Mouse (Mus musculus): Measurements from ENCODE around the gene Kremen2. TPM values are rescaled to one million over a fixed set of nuclear protein-coding genes. Genes with fewer than 3 reads are reported as not detected.

Kremen2 gene
- polyA plus RNA-seq, 1 experiment from 2014 or later, result 0.66 TPM

GRCm38 (mm10) chr17:23741359-23742209 lies 4.0 kb downstream of the Kremen2 start:
- peaks cover 55% of the 10 kb centered on the region for H3K4me1 ChIP-seq (replicated peaks)
- no peak overlapping the region for H3K4me2 ChIP-seq (replicated peaks)

DNA sequence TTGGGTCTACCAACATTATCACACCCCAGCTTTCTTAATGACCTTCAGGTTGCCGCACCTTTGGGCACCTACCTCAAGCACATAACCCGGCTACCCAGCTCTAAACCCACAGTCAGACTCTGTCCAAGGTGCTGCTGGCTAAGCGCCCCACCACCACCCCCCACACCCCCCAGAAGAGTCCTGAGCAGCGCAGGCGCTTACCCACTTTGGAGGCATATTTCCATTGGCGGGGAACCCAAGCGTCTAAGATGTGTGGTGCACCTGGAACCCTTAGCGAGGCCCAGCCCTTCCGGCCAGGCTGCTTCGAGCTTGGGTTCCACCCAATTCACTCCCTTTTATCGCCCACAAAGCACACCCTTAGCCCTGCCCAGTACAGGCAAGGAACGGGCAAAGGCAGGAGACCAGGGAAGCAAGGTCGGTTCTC lies 5.0 kb downstream of the Kremen2 start, which contains the start of gene Paqr4:
Paqr4 (minus strand) TSS at position 270 of the 424 bp plus-strand sequence.
- Histone ChIP-seq H3K9me3 (no peaks in the 10 kb centered on the region), H3K27me3 (peaks cover 52% of the 10 kb centered on the region), H3K4me3 (replicated peaks) (peak within 1 kb of the TSS; percentile 80), H3K36me3 (peaks cover 21% of the 10 kb centered on the region), H3K4me1 (replicated peaks) (peaks cover 48% of the 10 kb centered on the region), H3K27ac (peak within 1 kb of the TSS; percentile 88), H3K9ac (replicated peaks) (peak within 1 kb of the TSS; percentile 80), H3K4me2 (replicated peaks) (peak within 1 kb of the TSS; percentile 73)
- WGBS, result 12% methylated on average over 13 of the region's 13 CpGs
- ATAC-seq, result no peak; the same call in 1 of the 2 replicates

More at GRCm38 (mm10) chr17:23741359-23742209, 4.0 kb downstream of the Kremen2 start:
- Histone ChIP-seq H3K27me3 (peaks cover 62% of the 10 kb centered on the region), H3K4me3 (replicated peaks) (peak overlapping the region; percentile 22), H3K27ac (no peak overlapping the region), H3K36me3 (peaks cover 12% of the 10 kb centered on the region), H3K9me3 (no peaks in the 10 kb centered on the region), H3K9ac (replicated peaks) (no peak overlapping the region)
- no peak for ATAC-seq
- 51% methylated on average over 38 of the region's 38 CpGs for WGBS

- peak; percentile 84 for ATAC-seq
- H3K4me3 ChIP-seq (replicated peaks), result peak overlapping the region; percentile 80
- no peaks in the 10 kb centered on the region for H3K9me3 ChIP-seq
- H3K27ac ChIP-seq, result peak overlapping the region; percentile 88
- H3K9ac ChIP-seq (replicated peaks), result peak overlapping the region; percentile 80
- peaks cover 47% of the 10 kb centered on the region for H3K27me3 ChIP-seq
- H3K36me3 ChIP-seq, result peaks cover 26% of the 10 kb centered on the region
- H3K4me2 ChIP-seq (replicated peaks), result peak overlapping the region; percentile 73
- peaks cover 43% of the 10 kb centered on the region for H3K4me1 ChIP-seq (replicated peaks)
- WGBS, result 0% methylated on average over 37 of the region's 46 CpGs
Measured at GRCm38 (mm10) chr17:23740136-23740584, 5.5 kb downstream of the Kremen2 start.

DNA sequence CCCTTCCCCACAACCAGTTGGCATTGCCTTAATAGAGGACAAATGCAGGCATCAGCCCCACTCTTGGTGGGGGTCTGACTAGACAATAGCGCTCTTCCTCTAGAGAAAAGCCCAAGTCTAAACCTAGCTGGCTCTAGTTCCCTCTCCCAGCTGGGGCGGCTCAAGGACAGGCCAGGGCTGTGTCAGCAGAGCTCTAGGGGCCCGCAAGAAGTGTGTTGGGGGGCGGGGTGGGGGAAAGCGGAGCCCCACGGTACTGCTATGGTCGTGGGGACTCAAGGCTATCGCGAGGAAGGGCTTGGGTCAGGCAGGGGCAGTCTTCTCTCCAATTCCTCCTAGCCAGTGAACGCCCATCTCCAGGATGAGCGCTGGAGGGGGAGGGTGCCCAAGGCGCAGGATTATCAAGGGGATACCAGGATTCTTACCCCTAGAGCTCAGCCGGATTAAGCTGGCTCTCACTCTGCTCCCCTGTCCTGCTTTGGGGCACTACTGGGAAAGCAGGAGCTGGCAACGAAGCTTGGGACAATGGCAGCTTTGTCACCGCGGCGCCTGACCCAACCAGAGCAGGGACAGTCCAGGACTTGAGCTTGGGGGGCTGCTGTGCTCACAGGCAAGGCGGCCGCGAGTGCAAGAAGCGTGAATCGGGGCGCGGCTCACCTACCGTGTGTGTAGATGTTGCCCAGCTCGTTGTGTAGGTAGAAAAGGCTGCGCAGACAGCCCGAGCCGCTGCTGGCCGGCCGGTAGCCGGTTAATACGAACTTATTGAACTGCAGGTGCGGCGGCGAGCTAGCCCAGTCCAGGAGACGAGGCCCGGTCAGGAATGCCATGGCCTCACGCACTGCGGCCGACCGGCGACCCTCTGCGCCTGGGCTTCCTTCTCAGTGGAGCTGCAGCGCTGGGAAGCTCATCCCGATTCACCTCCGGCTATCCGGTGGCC lies 6.2 kb downstream of the Kremen2 start:
- WGBS, result under 1% methylated on average over 47 of the region's 48 CpGs
- peak; percentile 55 for ATAC-seq

GRCm38 (mm10) chr17:23738836-23739201 lies 6.8 kb downstream of the Kremen2 start:
- Histone ChIP-seq H3K9me3 (no peaks in the 10 kb centered on the region), H3K4me1 (replicated peaks) (peaks cover 36% of the 10 kb centered on the region), H3K27me3 (peaks cover 34% of the 10 kb centered on the region), H3K9ac (replicated peaks) (peak overlapping the region; percentile 80), H3K27ac (peak overlapping the region; percentile 88), H3K4me2 (replicated peaks) (peak overlapping the region; percentile 73), H3K4me3 (replicated peaks) (peak overlapping the region; percentile 80), H3K36me3 (peaks cover 38% of the 10 kb centered on the region)
- 21% methylated on average over 2 of the region's 2 CpGs for WGBS
- no peak for ATAC-seq

More for the DNA sequence above, 6.2 kb downstream of the Kremen2 start:
- H3K36me3 ChIP-seq, result peaks cover 32% of the 10 kb centered on the region
- H3K27ac ChIP-seq, result peak overlapping the region; percentile 88
- peaks cover 36% of the 10 kb centered on the region for H3K4me1 ChIP-seq (replicated peaks)
- H3K27me3 ChIP-seq, result peaks cover 40% of the 10 kb centered on the region
- no peaks in the 10 kb centered on the region for H3K9me3 ChIP-seq
- H3K4me3 ChIP-seq (replicated peaks), result peak overlapping the region; percentile 80
- H3K9ac ChIP-seq (replicated peaks), result peak overlapping the region; percentile 80
- peak overlapping the region; percentile 73 for H3K4me2 ChIP-seq (replicated peaks)

DNA sequence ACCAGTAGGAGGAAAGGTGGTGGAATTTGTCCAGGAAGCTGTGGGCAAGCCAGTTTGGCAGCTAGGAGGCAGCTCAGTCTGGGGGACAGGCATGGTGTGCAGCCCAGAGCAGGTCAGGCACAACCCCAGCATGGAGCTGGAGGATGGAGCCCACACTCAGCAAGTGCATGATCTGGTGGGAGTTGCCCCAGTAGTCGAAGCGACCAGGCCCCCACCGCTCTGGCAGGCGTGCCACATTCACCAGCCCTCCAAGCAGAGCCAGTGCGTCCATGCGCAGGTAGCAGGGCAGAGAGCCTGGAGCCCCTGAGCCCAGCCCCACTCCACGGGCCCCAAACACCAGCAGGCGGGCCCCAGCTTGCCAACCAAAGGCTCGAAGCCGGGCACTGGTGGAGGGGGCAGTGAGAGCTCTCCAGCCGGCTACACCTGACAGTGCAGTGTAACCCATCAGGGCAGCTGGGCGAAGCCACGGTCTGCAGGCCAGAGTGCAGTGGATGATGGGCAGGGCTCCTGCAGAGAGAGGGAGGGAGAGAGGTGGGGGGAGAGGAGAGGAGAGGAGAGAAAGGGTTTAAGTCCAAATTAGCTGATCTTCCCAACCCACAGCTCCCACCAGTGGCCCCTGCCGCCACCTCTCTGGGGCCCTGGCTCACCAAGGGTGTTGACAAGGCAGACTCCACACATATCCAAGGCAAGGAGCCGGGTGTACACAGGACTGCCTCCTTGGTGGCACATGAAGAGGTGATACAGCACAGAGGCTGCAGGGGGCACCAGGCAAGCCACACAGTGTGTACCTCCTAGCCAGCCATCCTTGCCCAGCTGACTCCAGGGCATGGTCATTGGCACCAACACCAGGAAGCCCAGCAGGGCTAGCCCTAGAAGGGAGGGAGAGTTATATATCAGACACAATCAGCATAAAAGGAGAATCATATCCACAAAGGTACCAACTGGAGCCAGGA lies 7.9 kb downstream of the Kremen2 start:
- Histone ChIP-seq H3K4me2 (replicated peaks) (peak overlapping the region; percentile 73), H3K9me3 (no peaks in the 10 kb centered on the region), H3K4me1 (replicated peaks) (peaks cover 36% of the 10 kb centered on the region), H3K4me3 (replicated peaks) (peak overlapping the region; percentile 80), H3K27me3 (peaks cover 23% of the 10 kb centered on the region), H3K27ac (no peak overlapping the region), H3K36me3 (peaks cover 38% of the 10 kb centered on the region), H3K9ac (replicated peaks) (peak overlapping the region; percentile 80)
- WGBS, result 62% methylated on average over 15 of the region's 15 CpGs
- no peak for ATAC-seq

GRCm38 (mm10) chr17:23734341-23734740 lies 11.3 kb downstream of the Kremen2 start:
- ATAC-seq, result no peak
- H3K4me2 ChIP-seq (replicated peaks), result no peak overlapping the region
- no peaks in the 10 kb centered on the region for H3K9me3 ChIP-seq
- H3K4me3 ChIP-seq (replicated peaks), result no peak overlapping the region
- no peak overlapping the region for H3K9ac ChIP-seq (replicated peaks)
- no peak overlapping the region for H3K27ac ChIP-seq
- peaks cover 38% of the 10 kb centered on the region for H3K36me3 ChIP-seq
- peaks cover 21% of the 10 kb centered on the region for H3K4me1 ChIP-seq (replicated peaks)
- 89% methylated on average over 1 of the region's 1 CpGs for WGBS
- no peaks in the 10 kb centered on the region for H3K27me3 ChIP-seq

GRCm38 (mm10) chr17:23730441-23730840 lies 15.2 kb downstream of the Kremen2 start:
- 64% methylated on average over 1 of the region's 1 CpGs for WGBS
- no peak overlapping the region for H3K27ac ChIP-seq

GRCm38 (mm10) chr17:23726758-23727142 lies 18.9 kb downstream of the Kremen2 start:
- H3K4me3 ChIP-seq (replicated peaks), result peak overlapping the region; percentile 79
- peaks cover 13% of the 10 kb centered on the region for H3K4me1 ChIP-seq (replicated peaks)
- no peaks in the 10 kb centered on the region for H3K36me3 ChIP-seq
- peak; percentile 85 for ATAC-seq
- peak overlapping the region; percentile 89 for H3K4me2 ChIP-seq (replicated peaks)
- no peaks in the 10 kb centered on the region for H3K27me3 ChIP-seq
- WGBS, result under 1% methylated on average over 17 of the region's 20 CpGs
- H3K9me3 ChIP-seq, result no peaks in the 10 kb centered on the region
- H3K9ac ChIP-seq (replicated peaks), result peak overlapping the region; percentile 75
- peak overlapping the region; percentile 40; the same call in 1 of the 2 replicates for H3K27ac ChIP-seq

More at GRCm38 (mm10) chr17:23730441-23730840, 15.2 kb downstream of the Kremen2 start:
- Histone ChIP-seq H3K4me1 (replicated peaks) (peaks cover 13% of the 10 kb centered on the region), H3K4me2 (replicated peaks) (no peak overlapping the region), H3K9me3 (no peaks in the 10 kb centered on the region), H3K9ac (replicated peaks) (no peak overlapping the region), H3K4me3 (replicated peaks) (no peak overlapping the region), H3K27me3 (no peaks in the 10 kb centered on the region), H3K36me3 (peaks cover 14% of the 10 kb centered on the region)
- no peak for ATAC-seq

DNA sequence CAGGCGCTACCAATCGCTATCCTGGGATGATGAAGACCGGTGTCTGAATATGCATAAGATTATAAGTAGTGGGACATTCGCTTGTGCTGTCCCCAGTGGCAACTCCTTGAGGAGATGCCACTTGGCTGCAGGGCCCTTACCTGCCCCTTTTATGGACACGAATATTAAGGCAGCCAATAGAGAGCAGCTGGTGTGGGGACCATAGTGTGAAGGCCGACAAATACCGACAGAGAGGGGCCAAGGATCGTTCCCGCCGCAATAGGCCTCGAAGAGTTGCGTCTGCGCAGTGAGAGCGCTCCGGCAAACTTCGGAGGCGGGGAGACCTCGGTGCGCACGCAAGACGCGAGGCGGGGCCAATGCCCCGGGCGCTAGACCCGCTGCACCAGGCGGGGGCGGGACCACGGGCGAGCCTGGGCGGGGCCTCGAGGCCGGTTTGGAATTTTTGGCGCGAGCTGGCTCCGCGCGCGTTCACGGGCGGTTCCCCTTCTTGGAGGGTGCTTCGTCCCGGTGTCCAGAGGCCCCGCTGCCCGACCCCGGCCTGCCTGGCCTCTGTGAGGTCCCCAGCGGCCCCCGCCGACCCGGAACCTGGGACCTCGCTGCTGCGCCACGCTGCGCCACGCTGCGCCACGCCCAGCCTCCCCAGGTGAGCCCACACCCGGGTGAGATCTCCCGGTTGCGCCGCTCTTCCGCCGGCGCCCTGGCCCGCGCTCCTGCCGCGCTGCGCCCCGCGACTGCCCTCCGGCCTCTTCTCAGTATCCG lies 19.5 kb downstream of the Kremen2 start, which contains the start of gene Pkmyt1:
Pkmyt1 (plus strand) TSS at position 338 of the 759 bp plus-strand sequence.
- Histone ChIP-seq H3K9me3 (no peaks in the 10 kb centered on the region), H3K9ac (replicated peaks) (peak within 1 kb of the TSS; percentile 75), H3K36me3 (no peaks in the 10 kb centered on the region), H3K27me3 (no peaks in the 10 kb centered on the region), H3K4me3 (replicated peaks) (peak within 1 kb of the TSS; percentile 79), H3K27ac (peak within 1 kb of the TSS; percentile 46; the same call in 1 of the 2 replicates), H3K4me2 (replicated peaks) (peak within 1 kb of the TSS; percentile 89), H3K4me1 (replicated peaks) (peaks cover 13% of the 10 kb centered on the region)
- ATAC-seq, result peak; percentile 90
- under 1% methylated on average over 60 of the region's 73 CpGs for WGBS

All from midbrain, embryonic 13.5 days (tissue).